Mouse (Mus musculus): ENCODE data around the gene Tspoap1.

DNA sequence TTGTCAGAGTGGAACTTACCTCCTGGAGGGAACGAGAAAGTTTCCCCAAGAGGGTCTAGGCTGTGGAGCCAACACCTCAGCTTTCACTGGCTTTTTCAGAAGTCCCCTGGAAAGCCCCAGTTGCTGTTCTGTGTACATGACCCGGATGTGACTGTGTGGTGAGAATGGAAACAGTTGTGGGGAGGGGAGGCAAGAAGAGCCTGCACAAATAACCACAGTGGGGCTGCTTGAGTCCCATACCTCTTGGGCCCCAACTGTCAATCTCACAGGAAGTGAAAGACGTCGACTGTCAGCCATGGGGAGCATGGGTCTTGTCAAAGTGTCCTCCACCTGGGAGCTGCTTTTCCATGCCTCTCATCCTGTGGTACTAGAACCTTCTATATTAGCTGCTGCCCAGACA, 15.4 kb upstream of the Tspoap1 start:
- TF ChIP-seq EP300 (IDR thresholded peaks at IDR 0.05; ENCODE audit: low read depth) (no peak), CTCF (IDR thresholded peaks at IDR 0.05; ENCODE audit: low read depth) (no peak)
